Mouse (Mus musculus): Measurements from ENCODE around the gene Prkar1b. TPM values are rescaled to one million over a fixed set of nuclear protein-coding genes. Genes with fewer than 3 reads are reported as not detected.

The Prkar1b gene
- polyA plus RNA-seq, 1 experiment from 2014 or later = 14.4 TPM

GRCm38 (mm10) chr5:138988764-138989163, 161.0 kb downstream of the Prkar1b start:
- Histone ChIP-seq H3K27ac (ENCODE audit: low read length) (peak overlapping the region; percentile 51), H3K9me3 (ENCODE audit: low read length) (no peaks in the 10 kb centered on the region), H3K36me3 (ENCODE audit: insufficient read depth, low read length) (peaks cover 11% of the 10 kb centered on the region; the same call in 1 of the 2 replicates), H3K4me1 (ENCODE audit: insufficient read depth, low read depth, low read length) (peaks cover 21% of the 10 kb centered on the region), H3K4me2 (replicated peaks; ENCODE audit: low read depth, low read length) (no peak overlapping the region), H3K9ac (replicated peaks; ENCODE audit: low read depth) (no peak overlapping the region), H3K4me3 (ENCODE audit: low read depth, low read length) (no peak overlapping the region), H3K27me3 (replicated peaks; ENCODE audit: insufficient read depth, low read length) (peaks cover 3% of the 10 kb centered on the region; the same call in 1 of the 2 replicates)
- peak; percentile 84 for DNase-seq (ENCODE audit: low spot score)
- 17% methylated on average over 9 of the region's 9 CpGs for WGBS
- TF ChIP-seq CTCF (IDR thresholded peaks at IDR 0.05) (peak; percentile 46), EP300 (IDR thresholded peaks at IDR 0.05) (no peak)
- ATAC-seq = peak; percentile 54

GRCm38 (mm10) chr5:138987994-138988393, 161.8 kb downstream of the Prkar1b start:
- Histone ChIP-seq H3K9ac (replicated peaks; ENCODE audit: low read depth) (no peak overlapping the region), H3K27me3 (replicated peaks; ENCODE audit: insufficient read depth, low read length) (peaks cover 1% of the 10 kb centered on the region; the same call in 1 of the 2 replicates), H3K9me3 (ENCODE audit: low read length) (no peaks in the 10 kb centered on the region), H3K4me2 (replicated peaks; ENCODE audit: low read depth, low read length) (no peak overlapping the region), H3K4me3 (ENCODE audit: low read depth, low read length) (no peak overlapping the region), H3K36me3 (ENCODE audit: insufficient read depth, low read length) (peaks cover 11% of the 10 kb centered on the region; the same call in 1 of the 2 replicates), H3K4me1 (ENCODE audit: insufficient read depth, low read depth, low read length) (peaks cover 14% of the 10 kb centered on the region; the same call in 1 of the 2 replicates), H3K27ac (ENCODE audit: low read length) (peak overlapping the region; percentile 51; the same call in 1 of the 2 replicates)
- ATAC-seq = peak; percentile 57
- peak; percentile 48 for DNase-seq (ENCODE audit: low spot score)
- no peak for TF ChIP-seq CTCF (IDR thresholded peaks at IDR 0.05)
- TF ChIP-seq EP300 (IDR thresholded peaks at IDR 0.05) = no peak
- WGBS = 38% methylated on average over 10 of the region's 10 CpGs

- TF ChIP-seq CTCF (IDR thresholded peaks at IDR 0.05) = no peak
- TF ChIP-seq EP300 (IDR thresholded peaks at IDR 0.05) = no peak
- Histone ChIP-seq H3K9me3 (ENCODE audit: low read length) (no peaks in the 10 kb centered on the region), H3K36me3 (ENCODE audit: insufficient read depth, low read length) (peaks cover 14% of the 10 kb centered on the region; the same call in 1 of the 2 replicates), H3K4me3 (ENCODE audit: low read depth, low read length) (no peak overlapping the region), H3K27me3 (replicated peaks; ENCODE audit: insufficient read depth, low read length) (no peaks in the 10 kb centered on the region), H3K4me1 (ENCODE audit: insufficient read depth, low read depth, low read length) (peaks cover 5% of the 10 kb centered on the region; the same call in 1 of the 2 replicates), H3K27ac (ENCODE audit: low read length) (no peak overlapping the region), H3K4me2 (replicated peaks; ENCODE audit: low read depth, low read length) (no peak overlapping the region), H3K9ac (replicated peaks; ENCODE audit: low read depth) (no peak overlapping the region)
- WGBS = 63% methylated on average over 5 of the region's 9 CpGs
- no peak for ATAC-seq
- no peak for DNase-seq (ENCODE audit: low spot score)
Measured at GRCm38 (mm10) chr5:138981921-138982320, 167.9 kb downstream of the Prkar1b start.

GRCm38 (mm10) chr5:138980608-138981007, 169.2 kb downstream of the Prkar1b start:
- no peak for ATAC-seq
- no peak for DNase-seq (ENCODE audit: low spot score)

GRCm38 (mm10) chr5:138979840-138980239, 170.0 kb downstream of the Prkar1b start:
- no peak overlapping the region for H3K27ac ChIP-seq (ENCODE audit: low read length)
- H3K36me3 ChIP-seq (ENCODE audit: insufficient read depth, low read length) = 0 out of 2 replicates have a peak, but pooled peaks cover 3% of the 10 kb centered on the region
- no peak overlapping the region for H3K4me3 ChIP-seq (ENCODE audit: low read depth, low read length)
- TF ChIP-seq CTCF (IDR thresholded peaks at IDR 0.05) = no peak
- no peak for TF ChIP-seq EP300 (IDR thresholded peaks at IDR 0.05)
- peak; percentile 62 for ATAC-seq
- no peaks in the 10 kb centered on the region for H3K27me3 ChIP-seq (replicated peaks; ENCODE audit: insufficient read depth, low read length)
- DNase-seq (ENCODE audit: low spot score) = peak; percentile 45
- H3K4me2 ChIP-seq (replicated peaks; ENCODE audit: low read depth, low read length) = no peak overlapping the region
- 37% methylated on average over 8 of the region's 8 CpGs for WGBS
- no peak overlapping the region for H3K9ac ChIP-seq (replicated peaks; ENCODE audit: low read depth)
- H3K4me1 ChIP-seq (ENCODE audit: insufficient read depth, low read depth, low read length) = peaks cover 5% of the 10 kb centered on the region; the same call in 1 of the 2 replicates
- H3K9me3 ChIP-seq (ENCODE audit: low read length) = no peaks in the 10 kb centered on the region

More at GRCm38 (mm10) chr5:138980608-138981007, 169.2 kb downstream of the Prkar1b start:
- no peaks in the 10 kb centered on the region for H3K27me3 ChIP-seq (replicated peaks; ENCODE audit: insufficient read depth, low read length)
- peaks cover 5% of the 10 kb centered on the region; the same call in 1 of the 2 replicates for H3K4me1 ChIP-seq (ENCODE audit: insufficient read depth, low read depth, low read length)
- no peak for TF ChIP-seq EP300 (IDR thresholded peaks at IDR 0.05)
- TF ChIP-seq CTCF (IDR thresholded peaks at IDR 0.05) = no peak
- H3K27ac ChIP-seq (ENCODE audit: low read length) = no peak overlapping the region
- no peak overlapping the region for H3K4me3 ChIP-seq (ENCODE audit: low read depth, low read length)
- peaks cover 9% of the 10 kb centered on the region; the same call in 1 of the 2 replicates for H3K36me3 ChIP-seq (ENCODE audit: insufficient read depth, low read length)
- H3K4me2 ChIP-seq (replicated peaks; ENCODE audit: low read depth, low read length) = no peak overlapping the region
- 70% methylated on average over 9 of the region's 9 CpGs for WGBS
- no peak overlapping the region for H3K9ac ChIP-seq (replicated peaks; ENCODE audit: low read depth)
- no peaks in the 10 kb centered on the region for H3K9me3 ChIP-seq (ENCODE audit: low read length)

- Histone ChIP-seq H3K9ac (replicated peaks; ENCODE audit: low read depth) (no peak overlapping the region), H3K27ac (ENCODE audit: low read length) (0 out of 2 replicates have a peak overlapping the region, but pooled peaks have one; percentile 32), H3K4me2 (replicated peaks; ENCODE audit: low read depth, low read length) (no peak overlapping the region), H3K4me1 (ENCODE audit: insufficient read depth, low read depth, low read length) (peaks cover 5% of the 10 kb centered on the region; the same call in 1 of the 2 replicates), H3K27me3 (replicated peaks; ENCODE audit: insufficient read depth, low read length) (no peaks in the 10 kb centered on the region), H3K36me3 (ENCODE audit: insufficient read depth, low read length) (0 out of 2 replicates have a peak, but pooled peaks cover 1% of the 10 kb centered on the region), H3K4me3 (ENCODE audit: low read depth, low read length) (no peak overlapping the region), H3K9me3 (ENCODE audit: low read length) (no peaks in the 10 kb centered on the region)
- ATAC-seq = peak; percentile 77
- DNase-seq (ENCODE audit: low spot score) = peak; percentile 49
- WGBS = 20% methylated on average over 3 of the region's 3 CpGs
- TF ChIP-seq EP300 (IDR thresholded peaks at IDR 0.05) (peak; percentile 65; the same call in 1 of the 2 replicates), CTCF (IDR thresholded peaks at IDR 0.05) (no peak)
Measured at GRCm38 (mm10) chr5:138977759-138978158, 172.0 kb downstream of the Prkar1b start.

All from lung, postnatal 0 days (tissue).